Mouse (Mus musculus) heart, embryonic 14.5 days (tissue): ENCODE data around the gene Ccdc60. TPM values are rescaled to one million over a fixed set of nuclear protein-coding genes. Genes with fewer than 3 reads are reported as not detected.
"Not testable (repeated sequence)": the region's sequence is repeated elsewhere in the genome, so short reads cannot be mapped to it uniquely, and the experiment has no call there.

ENCODE experiments used
- ATAC-seq: fragments of 200-750 bp; cut with Nextera tagmentation; 2 replicates; pipeline ENCODE4 v1.8.0; 2017; ENCODE audit warnings: low read depth, moderate TSS enrichment; ENCODE audit not compliant: insufficient number of reproducible peaks, insufficient read depth, low FRiP score
- H3K27ac ChIP-seq, 2 experiments: fragments of 200-500 bp in 1 of 2; fragments of 300-500 bp in 1 of 2; sonication (generic) in 1 of 2; replicated peaks in 1 of 2; 2 replicates each; pipeline ENCODE4 v1.5.1; 2012 to 2014; ENCODE audit warnings: low read depth in 2 of 2, low read length in 2 of 2, control low read depth in 1 of 2, mild to moderate bottlenecking in 1 of 2, mixed read lengths in 1 of 2; ENCODE audit not compliant: control insufficient read depth in 1 of 2, insufficient read depth in 1 of 2
- H3K27me3 ChIP-seq: fragments of 300-500 bp; sonication (generic); 2 replicates; pipeline ENCODE4 v1.6.1; 2014; ENCODE audit warnings: mild to moderate bottlenecking, low read length, control low read depth; ENCODE audit not compliant: control insufficient read depth, insufficient read depth
- H3K36me3 ChIP-seq: fragments of 300-500 bp; sonication (generic); 2 replicates; pipeline ENCODE4 v1.6.1; 2014; ENCODE audit warnings: mild to moderate bottlenecking, control low read depth, low read length, mixed read lengths; ENCODE audit not compliant: control insufficient read depth, insufficient read depth
- H3K4me1 ChIP-seq, 2 experiments: fragments of 200-500 bp in 1 of 2; fragments of 300-500 bp in 1 of 2; sonication (generic) in 1 of 2; 2 replicates each; pipeline ENCODE4 v1.6.1; 2012 to 2014; ENCODE audit warnings: low read length in 2 of 2, control low read depth in 1 of 2, mixed read lengths in 1 of 2; ENCODE audit not compliant: control insufficient read depth in 2 of 2, insufficient read depth in 2 of 2
- H3K4me2 ChIP-seq: fragments of 300-500 bp; sonication (generic); 2 replicates; pipeline ENCODE4 v1.6.1; 2014; ENCODE audit warnings: mild to moderate bottlenecking, low read length
- H3K4me3 ChIP-seq, 2 experiments: fragments of 200-500 bp in 1 of 2; fragments of 300-500 bp in 1 of 2; sonication (generic) in 1 of 2; 2 replicates each; pipeline ENCODE4 v1.5.1; 2012 to 2014; ENCODE audit warnings: low read length in 2 of 2, mild to moderate bottlenecking in 2 of 2, control low read depth in 1 of 2, low read depth in 1 of 2, moderate library complexity in 1 of 2; ENCODE audit not compliant: control insufficient read depth in 1 of 2, insufficient read depth in 1 of 2
- H3K9ac ChIP-seq: fragments of 300-500 bp; sonication (generic); 2 replicates; pipeline ENCODE4 v1.6.1; 2014; ENCODE audit warnings: mild to moderate bottlenecking, low read length
- H3K9me3 ChIP-seq: fragments of 300-500 bp; sonication (generic); 2 replicates; pipeline ENCODE4 v1.6.1; 2016; ENCODE audit warnings: low read length, control low read depth; ENCODE audit not compliant: control insufficient read depth
- WGBS: fragments of 180-500 bp; shearing (Covaris S2); extraction: QIAGEN DNeasy Blood & Tissue Kit; methylation state at CpG from one replicate; pipeline ENCODE4 v1.1.7; 2014; 5-methylcytosine and 5-hydroxymethylcytosine counted together
- polyA plus RNA-seq: library from polyadenylated mRNA; unstranded; fragments of >200 nt; fragmentation: Nextera tagmentation; extraction: Ambion mirVana; gene quantifications from 2 replicates; pipeline ENCODE4 v1.2.1, GENCODE M21; 2014

Ccdc60 gene
- polyA plus RNA-seq, 1 experiment from 2014 or later = 0.66 TPM

- no peaks in the 10 kb centered on the region for H3K27me3 ChIP-seq
- no peak overlapping the region for H3K27ac ChIP-seq
- no peak for ATAC-seq
- H3K4me3 ChIP-seq = no peak overlapping the region
- peaks cover 6 to 10% of the 10 kb centered on the region in 2 experiments; a peak in 3 of 4 replicates for H3K4me1 ChIP-seq
- H3K9ac ChIP-seq = no peak overlapping the region
- H3K4me2 ChIP-seq = no peak overlapping the region
- no peaks in the 10 kb centered on the region for H3K9me3 ChIP-seq
- 88% methylated on average over 6 of the region's 6 CpGs for whole genome bisulfite sequencing
- H3K36me3 ChIP-seq = no peaks in the 10 kb centered on the region
Observed at GRCm38 (mm10) chr5:116311636-116312035, 22.9 kb upstream of the Ccdc60 start.

GRCm38 (mm10) chr5:116309383-116309801, 20.6 kb upstream of the Ccdc60 start:
- no peak overlapping the region for H3K9ac ChIP-seq
- peaks cover 6 to 10% of the 10 kb centered on the region in 2 experiments; a peak in 3 of 4 replicates for H3K4me1 ChIP-seq
- H3K36me3 ChIP-seq = no peaks in the 10 kb centered on the region
- H3K27ac ChIP-seq = peak overlapping the region; percentile 59 to 70
- WGBS = 13% methylated on average over 6 of the region's 6 CpGs
- ATAC-seq = peak; percentile 79
- H3K27me3 ChIP-seq = no peaks in the 10 kb centered on the region
- H3K4me2 ChIP-seq = peak overlapping the region; percentile 36; the same call in 1 of the 2 replicates
- no peak overlapping the region for H3K4me3 ChIP-seq
- H3K9me3 ChIP-seq = no peaks in the 10 kb centered on the region

- Histone ChIP-seq H3K27ac (peak overlapping the region; percentile 27 to 37; a peak in 1 of 4 replicates), H3K36me3 (no peaks in the 10 kb centered on the region), H3K4me3 (no peak overlapping the region), H3K4me2 (no peak overlapping the region), H3K9me3 (no peaks in the 10 kb centered on the region), H3K9ac (no peak overlapping the region), H3K4me1 (peaks cover 8 to 10% of the 10 kb centered on the region in 2 experiments), H3K27me3 (no peaks in the 10 kb centered on the region)
- WGBS = 68% methylated on average over 4 of the region's 4 CpGs
- ATAC-seq = no peak
Observed at GRCm38 (mm10) chr5:116305557-116305956, 16.8 kb upstream of the Ccdc60 start.

- not testable (repeated sequence) for ATAC-seq, H3K36me3 ChIP-seq, H3K4me1 ChIP-seq, H3K27me3 ChIP-seq, H3K9me3 ChIP-seq, H3K4me2 ChIP-seq, H3K4me3 ChIP-seq, H3K9ac ChIP-seq
- H3K27ac ChIP-seq = peak overlapping the region; percentile 27 to 37; a peak in 1 of 4 replicates
Observed at GRCm38 (mm10) chr5:116305146-116305545, 16.4 kb upstream of the Ccdc60 start.

- Histone ChIP-seq H3K36me3 (no peaks in the 10 kb centered on the region), H3K9ac (no peak overlapping the region), H3K4me2 (no peak overlapping the region), H3K27me3 (no peaks in the 10 kb centered on the region), H3K4me1 (peaks cover 0 to 2% of the 10 kb centered on the region in 2 experiments; a peak in 2 of 4 replicates), H3K4me3 (no peak overlapping the region), H3K9me3 (peaks cover 2% of the 10 kb centered on the region; the same call in 1 of the 2 replicates), H3K27ac (no peak overlapping the region)
- 44% methylated on average over 9 of the region's 9 CpGs for WGBS
- ATAC-seq = no peak
Observed at GRCm38 (mm10) chr5:116300984-116301383, 12.2 kb upstream of the Ccdc60 start.

- WGBS = 66% methylated on average over 5 of the region's 5 CpGs
- ATAC-seq = no peak
- H3K27me3 ChIP-seq = no peaks in the 10 kb centered on the region
- H3K9me3 ChIP-seq = peaks cover 4% of the 10 kb centered on the region; the same call in 1 of the 2 replicates
- H3K4me3 ChIP-seq = no peak overlapping the region
- peaks cover 8% of the 10 kb centered on the region in 2 experiments for H3K4me1 ChIP-seq
- no peak overlapping the region for H3K27ac ChIP-seq
- H3K36me3 ChIP-seq = no peaks in the 10 kb centered on the region
- no peak overlapping the region for H3K9ac ChIP-seq
- no peak overlapping the region for H3K4me2 ChIP-seq
Observed at GRCm38 (mm10) chr5:116293501-116293900, 4.7 kb upstream of the Ccdc60 start.

- H3K4me2 ChIP-seq = no peak overlapping the region
- no peak overlapping the region for H3K9ac ChIP-seq
- H3K27me3 ChIP-seq = no peaks in the 10 kb centered on the region
- 0 out of 4 replicates have a peak overlapping the region, but pooled peaks of 1 of the 2 experiments have one; percentile 12 for H3K27ac ChIP-seq
- no peaks in the 10 kb centered on the region for H3K36me3 ChIP-seq
- no peaks in the 10 kb centered on the region for H3K9me3 ChIP-seq
- no peak overlapping the region for H3K4me3 ChIP-seq
- ATAC-seq = no peak
- H3K4me1 ChIP-seq = peaks cover 9 to 10% of the 10 kb centered on the region in 2 experiments
- WGBS = 84% methylated on average over 5 of the region's 5 CpGs
Observed at GRCm38 (mm10) chr5:116290584-116290983, 1.8 kb upstream of the Ccdc60 start.

- no peak overlapping the region for H3K9ac ChIP-seq
- peak overlapping the region in 1 of 2 experiments; percentile 1; a peak in 1 of 4 replicates for H3K4me3 ChIP-seq
- H3K27me3 ChIP-seq = no peaks in the 10 kb centered on the region
- H3K4me1 ChIP-seq = peaks cover 9 to 12% of the 10 kb centered on the region in 2 experiments
- no peaks in the 10 kb centered on the region for H3K9me3 ChIP-seq
- H3K36me3 ChIP-seq = no peaks in the 10 kb centered on the region
- peak overlapping the region; percentile 66 for H3K4me2 ChIP-seq
- 8% methylated on average over 9 of the region's 9 CpGs for WGBS
- ATAC-seq = no peak
- peak overlapping the region; percentile 12 to 45; a peak in 1 of 4 replicates for H3K27ac ChIP-seq
Observed at GRCm38 (mm10) chr5:116289897-116290296, 1.1 kb upstream of the Ccdc60 start.
